Mouse (Mus musculus) intestine, postnatal 0 days (tissue): ENCODE data around the gene Myo9b. TPM values are rescaled to one million over a fixed set of nuclear protein-coding genes. Genes with fewer than 3 reads are reported as not detected.

Source experiments
- ATAC-seq: fragments of 200-750 bp; cut with Nextera tagmentation; 2 replicates; pipeline ENCODE4 v1.8.0; 2017; ENCODE audit warnings: mild to moderate bottlenecking, moderate TSS enrichment, moderate library complexity
- H3K27ac ChIP-seq: fragments of 300-500 bp; sonication (generic); 2 replicates; pipeline ENCODE4 v1.5.1; 2014; ENCODE audit warnings: mild to moderate bottlenecking, low read depth, low read length, moderate library complexity
- H3K27me3 ChIP-seq: fragments of 300-500 bp; sonication (generic); replicated peaks from 2 replicates; pipeline ENCODE4 v1.6.1; 2014; ENCODE audit warnings: low read length, mixed read lengths; ENCODE audit not compliant: control insufficient read depth, insufficient read depth
- H3K36me3 ChIP-seq: fragments of 300-500 bp; sonication (generic); 2 replicates; pipeline ENCODE4 v1.6.1; 2014; ENCODE audit warnings: mild to moderate bottlenecking, moderate library complexity; ENCODE audit not compliant: control insufficient read depth, insufficient read depth
- H3K4me1 ChIP-seq: fragments of 300-500 bp; sonication (generic); replicated peaks from 2 replicates; pipeline ENCODE4 v1.6.1; 2014; ENCODE audit warnings: antibody characterized with exemption, low read length, mixed read lengths; ENCODE audit not compliant: control insufficient read depth, insufficient read depth
- H3K4me2 ChIP-seq: fragments of 300-500 bp; sonication (generic); replicated peaks from 2 replicates; pipeline ENCODE4 v1.6.1; 2014; ENCODE audit warnings: low read depth, mild to moderate bottlenecking, moderate library complexity
- H3K4me3 ChIP-seq: fragments of 300-500 bp; sonication (generic); 2 replicates; pipeline ENCODE4 v1.5.1; 2014; ENCODE audit warnings: low read depth, low read length
- H3K9ac ChIP-seq: fragments of 300-500 bp; sonication (generic); 2 replicates; pipeline ENCODE4 v1.6.1; 2014; ENCODE audit warnings: mild to moderate bottlenecking, low read depth, low read length
- H3K9me3 ChIP-seq: fragments of 300-500 bp; sonication (generic); 2 replicates; pipeline ENCODE4 v1.6.1; 2016; ENCODE audit warnings: mixed run types; ENCODE audit not compliant: control insufficient read depth
- CTCF ChIP-seq: sonication (generic); IDR thresholded peaks from 2 replicates; pipeline ENCODE4 v1.5.1; 2016; ENCODE audit warnings: low read depth, mild to moderate bottlenecking, control low read depth, antibody characterized with exemption, moderate library complexity
- WGBS: fragments of 180-500 bp; shearing (Covaris S2); extraction: QIAGEN DNeasy Blood & Tissue Kit; methylation state at CpG from one replicate; pipeline ENCODE4 v1.1.7; 2014; 5-methylcytosine and 5-hydroxymethylcytosine counted together
- polyA plus RNA-seq: library from polyadenylated mRNA; unstranded; fragments of >200 nt; fragmentation: Nextera tagmentation; extraction: Ambion mirVana; gene quantifications from 2 replicates; pipeline ENCODE4 v1.2.1, GENCODE M21; 2015

The Myo9b gene
- polyA plus RNA-seq, 1 experiment from 2014 or later = 6.5 TPM

- Histone ChIP-seq H3K27me3 (no peaks in the 10 kb centered on the region), H3K4me3 (no peak overlapping the region), H3K4me1 (peaks cover 10% of the 10 kb centered on the region; the same call in 1 of the 2 replicates), H3K4me2 (no peak overlapping the region), H3K9me3 (no peaks in the 10 kb centered on the region), H3K36me3 (peaks cover 49% of the 10 kb centered on the region), H3K9ac (no peak overlapping the region), H3K27ac (no peak overlapping the region)
- ATAC-seq = no peak
- TF ChIP-seq CTCF = peak; percentile 26
- WGBS = 83% methylated on average over 3 of the region's 3 CpGs
These were observed 100.5 kb downstream of the Myo9b start for GRCm38 (mm10) chr8:71373000-71373399.

GRCm38 (mm10) chr8:71374616-71375206 is 102.2 kb downstream of the Myo9b start:
- H3K27me3 ChIP-seq = no peaks in the 10 kb centered on the region
- H3K36me3 ChIP-seq = peaks cover 42% of the 10 kb centered on the region
- H3K4me3 ChIP-seq = no peak overlapping the region
- 77% methylated on average over 17 of the region's 17 CpGs for WGBS
- H3K27ac ChIP-seq = 0 out of 2 replicates have a peak overlapping the region, but pooled peaks have one; percentile 17
- TF ChIP-seq CTCF = no peak
- H3K4me2 ChIP-seq = no peak overlapping the region
- no peaks in the 10 kb centered on the region for H3K9me3 ChIP-seq
- no peak overlapping the region for H3K9ac ChIP-seq
- no peak for ATAC-seq
- peaks cover 19% of the 10 kb centered on the region; the same call in 1 of the 2 replicates for H3K4me1 ChIP-seq

GRCm38 (mm10) chr8:71375581-71376422 is 103.3 kb downstream of the Myo9b start:
- Histone ChIP-seq H3K4me1 (peaks cover 19% of the 10 kb centered on the region; the same call in 1 of the 2 replicates), H3K4me3 (no peak overlapping the region), H3K9me3 (no peaks in the 10 kb centered on the region), H3K4me2 (peak overlapping the region; percentile 58), H3K36me3 (peaks cover 41% of the 10 kb centered on the region), H3K9ac (no peak overlapping the region), H3K27me3 (no peaks in the 10 kb centered on the region), H3K27ac (peak overlapping the region; percentile 70)
- whole genome bisulfite sequencing = 17% methylated on average over 73 of the region's 74 CpGs
- peak; percentile 73 for TF ChIP-seq CTCF
- peak; percentile 42 for ATAC-seq

GRCm38 (mm10) chr8:71376423-71377030 is 104.0 kb downstream of the Myo9b start:
- TF ChIP-seq CTCF = no peak
- Histone ChIP-seq H3K4me2 (peak overlapping the region; percentile 58), H3K9me3 (no peaks in the 10 kb centered on the region), H3K27me3 (no peaks in the 10 kb centered on the region), H3K27ac (0 out of 2 replicates have a peak overlapping the region, but pooled peaks have one; percentile 70), H3K4me1 (peaks cover 19% of the 10 kb centered on the region; the same call in 1 of the 2 replicates), H3K4me3 (no peak overlapping the region), H3K9ac (no peak overlapping the region), H3K36me3 (peaks cover 41% of the 10 kb centered on the region)
- no peak for ATAC-seq
- 52% methylated on average over 8 of the region's 8 CpGs for WGBS

GRCm38 (mm10) chr8:71379008-71379407 is 106.5 kb downstream of the Myo9b start:
- H3K4me1 ChIP-seq = peaks cover 27% of the 10 kb centered on the region
- no peaks in the 10 kb centered on the region for H3K9me3 ChIP-seq
- 64% methylated on average over 4 of the region's 4 CpGs for WGBS
- 0 out of 2 replicates have a peak overlapping the region, but pooled peaks have one; percentile 26 for H3K9ac ChIP-seq
- H3K27ac ChIP-seq = no peak overlapping the region
- peak overlapping the region; percentile 94 for H3K4me3 ChIP-seq
- H3K36me3 ChIP-seq = peaks cover 29% of the 10 kb centered on the region
- peak overlapping the region; percentile 91 for H3K4me2 ChIP-seq
- ATAC-seq = no peak
- no peak for TF ChIP-seq CTCF
- H3K27me3 ChIP-seq = no peaks in the 10 kb centered on the region
